Mouse (Mus musculus): ENCODE results near the gene Eml1. TPM values are rescaled to one million over a fixed set of nuclear protein-coding genes. Genes with fewer than 3 reads are reported as not detected.

Eml1 gene
- polyA plus RNA-seq, 1 experiment from 2014 or later: 68.6 TPM

- WGBS: 70% methylated on average over 10 of the region's 10 CpGs
- H3K27ac ChIP-seq (ENCODE audit: low read length): no peak overlapping the region
- no peak overlapping the region for H3K9ac ChIP-seq (replicated peaks; ENCODE audit: low read depth, low read length)
- no peak overlapping the region for H3K4me2 ChIP-seq (replicated peaks; ENCODE audit: low read depth, low read length)
- no peak overlapping the region for H3K4me3 ChIP-seq (ENCODE audit: low read depth, low read length)
- no peaks in the 10 kb centered on the region for H3K9me3 ChIP-seq (ENCODE audit: control insufficient read depth, low read depth, low read length)
- H3K36me3 ChIP-seq (ENCODE audit: control insufficient read depth, insufficient read depth, low read length): peaks cover 23% of the 10 kb centered on the region
- no peaks in the 10 kb centered on the region for H3K4me1 ChIP-seq (ENCODE audit: control insufficient read depth, insufficient read depth, low read length)
- ATAC-seq (ENCODE audit: insufficient number of reproducible peaks, insufficient read depth, low FRiP score, low read depth): no peak
- no peaks in the 10 kb centered on the region for H3K27me3 ChIP-seq (ENCODE audit: control insufficient read depth, insufficient read depth, low read length)
Measured at GRCm38 (mm10) chr12:108536461-108536860, 165.7 kb downstream of the Eml1 start.

GRCm38 (mm10) chr12:108541088-108541487, 170.3 kb downstream of the Eml1 start:
- Histone ChIP-seq H3K9ac (replicated peaks; ENCODE audit: low read depth, low read length) (no peak overlapping the region), H3K27me3 (ENCODE audit: control insufficient read depth, insufficient read depth, low read length) (no peaks in the 10 kb centered on the region), H3K4me3 (ENCODE audit: low read depth, low read length) (no peak overlapping the region), H3K4me2 (replicated peaks; ENCODE audit: low read depth, low read length) (no peak overlapping the region), H3K27ac (ENCODE audit: low read length) (no peak overlapping the region), H3K9me3 (ENCODE audit: control insufficient read depth, low read depth, low read length) (no peaks in the 10 kb centered on the region), H3K4me1 (ENCODE audit: control insufficient read depth, insufficient read depth, low read length) (no peaks in the 10 kb centered on the region), H3K36me3 (ENCODE audit: control insufficient read depth, insufficient read depth, low read length) (peaks cover 21% of the 10 kb centered on the region)
- 23% methylated on average over 6 of the region's 6 CpGs for WGBS
- ATAC-seq (ENCODE audit: insufficient number of reproducible peaks, insufficient read depth, low FRiP score, low read depth): no peak

GRCm38 (mm10) chr12:108546508-108547153, 175.9 kb downstream of the Eml1 start:
- 0 out of 2 replicates have a peak overlapping the region, but pooled peaks have one; percentile 36 for H3K27ac ChIP-seq (ENCODE audit: low read length)
- ATAC-seq (ENCODE audit: insufficient number of reproducible peaks, insufficient read depth, low FRiP score, low read depth): peak; percentile 75; the same call in 1 of the 2 replicates

GRCm38 (mm10) chr12:108547251-108547875, 176.6 kb downstream of the Eml1 start:
- Histone ChIP-seq H3K27me3 (ENCODE audit: control insufficient read depth, insufficient read depth, low read length) (no peaks in the 10 kb centered on the region), H3K9ac (replicated peaks; ENCODE audit: low read depth, low read length) (no peak overlapping the region), H3K27ac (ENCODE audit: low read length) (0 out of 2 replicates have a peak overlapping the region, but pooled peaks have one; percentile 36), H3K4me1 (ENCODE audit: control insufficient read depth, insufficient read depth, low read length) (no peaks in the 10 kb centered on the region), H3K4me2 (replicated peaks; ENCODE audit: low read depth, low read length) (no peak overlapping the region), H3K9me3 (ENCODE audit: control insufficient read depth, low read depth, low read length) (no peaks in the 10 kb centered on the region; the same call in 1 of the 2 replicates), H3K4me3 (ENCODE audit: low read depth, low read length) (no peak overlapping the region), H3K36me3 (ENCODE audit: control insufficient read depth, insufficient read depth, low read length) (no peaks in the 10 kb centered on the region)
- no peak for ATAC-seq (ENCODE audit: insufficient number of reproducible peaks, insufficient read depth, low FRiP score, low read depth)
- 65% methylated on average over 15 of the region's 15 CpGs for WGBS

More at GRCm38 (mm10) chr12:108546508-108547153, 175.9 kb downstream of the Eml1 start:
- Histone ChIP-seq H3K9ac (replicated peaks; ENCODE audit: low read depth, low read length) (no peak overlapping the region), H3K4me2 (replicated peaks; ENCODE audit: low read depth, low read length) (no peak overlapping the region), H3K27me3 (ENCODE audit: control insufficient read depth, insufficient read depth, low read length) (no peaks in the 10 kb centered on the region), H3K4me1 (ENCODE audit: control insufficient read depth, insufficient read depth, low read length) (no peaks in the 10 kb centered on the region), H3K9me3 (ENCODE audit: control insufficient read depth, low read depth, low read length) (no peaks in the 10 kb centered on the region; the same call in 1 of the 2 replicates), H3K36me3 (ENCODE audit: control insufficient read depth, insufficient read depth, low read length) (no peaks in the 10 kb centered on the region), H3K4me3 (ENCODE audit: low read depth, low read length) (no peak overlapping the region)
- WGBS: 12% methylated on average over 10 of the region's 10 CpGs

- H3K27me3 ChIP-seq (ENCODE audit: control insufficient read depth, insufficient read depth, low read length): no peaks in the 10 kb centered on the region
- 83% methylated on average over 7 of the region's 7 CpGs for whole genome bisulfite sequencing
- ATAC-seq (ENCODE audit: insufficient number of reproducible peaks, insufficient read depth, low FRiP score, low read depth): no peak
Measured at GRCm38 (mm10) chr12:108551731-108552130, 181.0 kb downstream of the Eml1 start.

GRCm38 (mm10) chr12:108553079-108553478, 182.3 kb downstream of the Eml1 start:
- 42% methylated on average over 6 of the region's 6 CpGs for WGBS
- no peak overlapping the region for H3K9ac ChIP-seq (replicated peaks; ENCODE audit: low read depth, low read length)
- H3K4me1 ChIP-seq (ENCODE audit: control insufficient read depth, insufficient read depth, low read length): peaks cover 16% of the 10 kb centered on the region
- ATAC-seq (ENCODE audit: insufficient number of reproducible peaks, insufficient read depth, low FRiP score, low read depth): no peak
- H3K36me3 ChIP-seq (ENCODE audit: control insufficient read depth, insufficient read depth, low read length): no peaks in the 10 kb centered on the region
- H3K4me2 ChIP-seq (replicated peaks; ENCODE audit: low read depth, low read length): no peak overlapping the region
- H3K4me3 ChIP-seq (ENCODE audit: low read depth, low read length): no peak overlapping the region
- no peak overlapping the region for H3K27ac ChIP-seq (ENCODE audit: low read length)
- no peaks in the 10 kb centered on the region; the same call in 1 of the 2 replicates for H3K9me3 ChIP-seq (ENCODE audit: control insufficient read depth, low read depth, low read length)
- H3K27me3 ChIP-seq (ENCODE audit: control insufficient read depth, insufficient read depth, low read length): no peaks in the 10 kb centered on the region

More at GRCm38 (mm10) chr12:108551731-108552130, 181.0 kb downstream of the Eml1 start:
- H3K4me2 ChIP-seq (replicated peaks; ENCODE audit: low read depth, low read length): no peak overlapping the region
- no peak overlapping the region for H3K27ac ChIP-seq (ENCODE audit: low read length)
- peaks cover 9% of the 10 kb centered on the region; the same call in 1 of the 2 replicates for H3K4me1 ChIP-seq (ENCODE audit: control insufficient read depth, insufficient read depth, low read length)
- H3K4me3 ChIP-seq (ENCODE audit: low read depth, low read length): no peak overlapping the region
- H3K36me3 ChIP-seq (ENCODE audit: control insufficient read depth, insufficient read depth, low read length): no peaks in the 10 kb centered on the region
- H3K9me3 ChIP-seq (ENCODE audit: control insufficient read depth, low read depth, low read length): no peaks in the 10 kb centered on the region; the same call in 1 of the 2 replicates
- H3K9ac ChIP-seq (replicated peaks; ENCODE audit: low read depth, low read length): no peak overlapping the region

- 2% methylated on average over 48 of the region's 50 CpGs for WGBS
- peak; percentile 89 for ATAC-seq (ENCODE audit: insufficient number of reproducible peaks, insufficient read depth, low FRiP score, low read depth)
- Histone ChIP-seq H3K4me3 (ENCODE audit: low read depth, low read length) (peak within 1 kb of the TSS; percentile 96), H3K4me1 (ENCODE audit: control insufficient read depth, insufficient read depth, low read length) (peaks cover 24% of the 10 kb centered on the region), H3K27me3 (ENCODE audit: control insufficient read depth, insufficient read depth, low read length) (no peaks in the 10 kb centered on the region), H3K27ac (ENCODE audit: low read length) (peak within 1 kb of the TSS; percentile 66), H3K36me3 (ENCODE audit: control insufficient read depth, insufficient read depth, low read length) (no peaks in the 10 kb centered on the region), H3K4me2 (replicated peaks; ENCODE audit: low read depth, low read length) (peak within 1 kb of the TSS; percentile 66), H3K9me3 (ENCODE audit: control insufficient read depth, low read depth, low read length) (no peaks in the 10 kb centered on the region), H3K9ac (replicated peaks; ENCODE audit: low read depth, low read length) (peak within 1 kb of the TSS; percentile 91)
Measured at GRCm38 (mm10) chr12:108554120-108554841, 183.5 kb downstream of the Eml1 start, which contains the start of gene Evl. Evl (plus strand) TSS chr12:108554720.

- Histone ChIP-seq H3K9me3 (ENCODE audit: control insufficient read depth, low read depth, low read length) (no peaks in the 10 kb centered on the region), H3K36me3 (ENCODE audit: control insufficient read depth, insufficient read depth, low read length) (no peaks in the 10 kb centered on the region), H3K4me2 (replicated peaks; ENCODE audit: low read depth, low read length) (peak overlapping the region; percentile 66), H3K9ac (replicated peaks; ENCODE audit: low read depth, low read length) (peak overlapping the region; percentile 91), H3K4me1 (ENCODE audit: control insufficient read depth, insufficient read depth, low read length) (peaks cover 24% of the 10 kb centered on the region), H3K27ac (ENCODE audit: low read length) (peak overlapping the region; percentile 66), H3K4me3 (ENCODE audit: low read depth, low read length) (peak overlapping the region; percentile 96), H3K27me3 (ENCODE audit: control insufficient read depth, insufficient read depth, low read length) (no peaks in the 10 kb centered on the region)
- peak; percentile 54 for ATAC-seq (ENCODE audit: insufficient number of reproducible peaks, insufficient read depth, low FRiP score, low read depth)
- 0% methylated on average over 76 of the region's 100 CpGs for WGBS
Measured at GRCm38 (mm10) chr12:108554861-108555556, 184.3 kb downstream of the Eml1 start.

Data from stomach, embryonic 14.5 days (tissue).